Mouse (Mus musculus) cerebellum, adult 11 months (tissue): ENCODE measurements around the gene Xndc1.

Source experiments
- DNase-seq: peaks from one replicate; pipeline ENCODE4 v3.0.0; 2022

Gene Xndc1

DNA sequence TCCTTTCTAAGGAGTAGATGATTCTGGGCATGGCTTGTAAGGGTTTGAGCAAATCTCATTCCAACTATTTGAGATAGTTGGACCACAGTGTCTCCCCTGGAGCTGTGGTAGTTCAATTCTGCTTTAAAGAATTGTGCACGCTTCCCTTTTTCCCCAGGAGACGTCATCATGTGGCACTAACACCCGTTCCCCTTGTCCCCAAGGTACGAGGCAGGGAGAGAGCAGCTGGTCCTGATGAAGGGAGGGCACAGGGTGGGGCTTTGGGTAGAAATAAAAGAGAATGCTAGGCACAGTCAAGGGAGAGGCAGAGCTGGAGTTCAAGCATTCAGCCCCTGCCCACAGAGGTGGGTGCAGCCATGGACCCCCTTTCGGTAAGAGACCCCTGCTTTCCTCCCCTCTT, 17.5 kb downstream of the Xndc1 start, which contains the start of gene Trpc2:
Trpc2 (plus strand) TSS at position 301 of the 400 bp plus-strand sequence.
- no peak for DNase-seq

DNA sequence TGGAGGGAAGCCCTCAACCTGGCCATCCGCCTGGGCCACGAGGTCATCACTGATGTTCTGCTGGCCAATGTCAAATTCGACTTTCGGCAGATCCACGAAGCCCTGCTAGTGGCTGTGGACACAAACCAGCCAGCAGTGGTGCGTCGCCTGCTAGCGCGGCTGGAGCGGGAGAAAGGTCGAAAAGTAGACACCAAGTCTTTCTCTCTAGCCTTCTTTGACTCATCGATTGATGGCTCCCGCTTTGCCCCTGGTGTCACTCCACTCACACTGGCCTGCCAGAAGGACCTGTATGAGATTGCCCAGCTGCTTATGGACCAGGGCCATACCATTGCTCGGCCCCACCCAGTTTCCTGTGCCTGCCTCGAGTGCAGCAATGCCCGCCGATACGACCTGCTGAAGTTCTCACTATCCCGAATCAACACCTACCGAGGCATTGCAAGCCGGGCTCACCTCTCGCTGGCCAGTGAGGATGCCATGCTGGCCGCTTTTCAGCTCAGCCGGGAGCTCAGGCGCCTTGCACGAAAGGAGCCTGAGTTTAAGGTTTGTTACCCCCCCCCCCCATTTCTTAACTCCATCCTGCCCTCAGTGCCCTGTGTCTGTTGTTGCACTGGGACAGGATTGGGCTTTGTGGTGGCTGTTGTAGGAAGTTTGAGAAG, 18.9 kb downstream of the Xndc1 start:
- no peak for DNase-seq

DNA sequence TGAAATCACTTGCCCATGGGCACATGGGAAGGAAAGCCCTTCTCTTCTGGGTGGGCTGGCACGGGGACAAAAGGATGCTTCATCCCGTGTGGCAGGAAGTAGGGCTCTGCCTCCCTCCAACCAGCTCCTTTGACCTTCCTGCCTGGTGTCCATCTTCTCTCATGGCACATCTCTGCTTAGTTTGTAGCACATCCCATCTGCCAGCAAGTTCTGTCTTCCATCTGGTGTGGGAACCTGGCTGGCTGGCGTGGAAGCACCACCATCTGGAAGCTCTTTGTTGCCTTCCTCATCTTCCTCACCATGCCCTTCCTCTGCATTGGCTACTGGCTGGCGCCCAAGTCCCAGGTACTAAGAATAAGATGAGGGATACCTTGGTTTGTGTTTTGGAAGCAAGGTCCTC, 22.0 kb downstream of the Xndc1 start:
- peak; percentile 17 for DNase-seq

GRCm38 (mm10) chr7:102099760-102100661, 34.7 kb downstream of the Xndc1 start:
- DNase-seq = no peak

GRCm38 (mm10) chr7:102100868-102101267, 35.6 kb downstream of the Xndc1 start:
- no peak for DNase-seq

GRCm38 (mm10) chr7:102101487-102101886, 36.2 kb downstream of the Xndc1 start, which contains the start of gene Art1:
Art1 (plus strand) TSS chr7:102101743.
- no peak for DNase-seq

DNA sequence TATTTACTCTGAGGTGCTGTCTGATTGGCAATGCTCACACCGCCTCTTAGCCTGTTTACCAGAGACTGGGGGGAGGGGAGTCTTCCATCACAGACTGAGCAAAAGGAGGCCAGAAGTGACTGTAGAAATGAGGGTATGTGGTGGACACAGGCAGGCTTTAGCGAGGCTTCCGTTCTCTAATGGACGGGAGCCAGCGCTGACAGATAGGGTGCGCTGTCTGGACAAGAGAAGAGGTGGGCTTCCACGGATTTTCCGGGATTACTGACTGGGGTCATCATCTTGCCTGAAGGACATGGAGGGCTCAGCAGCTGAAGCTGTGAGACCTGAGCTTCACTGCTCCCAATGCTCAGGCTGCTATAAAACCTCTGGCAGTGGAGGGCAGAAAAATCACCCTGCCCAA, 36.9 kb downstream of the Xndc1 start:
- no peak for DNase-seq

GRCm38 (mm10) chr7:102102696-102103095, 37.4 kb downstream of the Xndc1 start:
- no peak for DNase-seq

GRCm38 (mm10) chr7:102103555-102103954, 38.2 kb downstream of the Xndc1 start:
- no peak for DNase-seq

DNA sequence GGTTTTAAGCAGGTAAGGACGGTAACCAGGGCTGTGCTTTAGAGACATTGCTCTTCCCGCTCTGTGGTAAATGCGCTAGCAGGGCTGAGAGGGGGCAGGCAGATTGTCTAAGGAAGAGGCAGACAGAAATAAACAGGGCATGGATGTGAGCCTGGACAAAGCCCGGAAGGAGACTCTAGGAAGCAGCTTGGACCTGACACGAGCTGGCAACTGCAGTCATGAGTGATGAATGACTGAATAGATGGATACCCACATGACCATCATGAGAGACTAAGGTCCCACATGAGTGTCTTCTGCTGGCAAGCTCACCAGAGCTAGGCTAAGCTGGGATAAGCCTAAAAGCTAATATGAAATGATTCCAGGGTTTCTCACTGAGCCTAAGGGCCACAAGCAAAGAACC, 38.8 kb downstream of the Xndc1 start:
- DNase-seq = peak; percentile 29

DNA sequence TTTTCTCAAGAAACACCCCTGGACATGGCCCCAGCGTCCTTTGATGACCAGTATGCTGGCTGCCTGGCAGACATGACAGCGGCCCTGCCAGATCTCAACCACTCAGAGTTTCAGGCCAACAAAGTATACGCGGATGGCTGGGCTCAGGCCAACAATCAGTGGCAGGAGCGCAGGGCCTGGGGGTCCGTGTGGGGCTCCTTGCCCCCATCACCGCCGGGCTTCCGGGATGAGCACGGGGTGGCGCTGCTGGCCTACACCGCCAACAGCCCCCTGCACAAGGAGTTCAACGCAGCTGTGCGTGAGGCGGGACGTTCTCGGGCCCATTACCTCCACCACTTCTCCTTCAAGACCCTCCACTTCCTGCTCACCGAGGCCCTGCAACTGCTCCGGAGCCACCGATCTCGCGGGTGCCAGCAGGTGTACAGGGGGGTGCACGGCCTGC, 41.4 kb downstream of the Xndc1 start:
- no peak for DNase-seq

GRCm38 (mm10) chr7:102108206-102108605, 42.9 kb downstream of the Xndc1 start:
- no peak for DNase-seq

DNA sequence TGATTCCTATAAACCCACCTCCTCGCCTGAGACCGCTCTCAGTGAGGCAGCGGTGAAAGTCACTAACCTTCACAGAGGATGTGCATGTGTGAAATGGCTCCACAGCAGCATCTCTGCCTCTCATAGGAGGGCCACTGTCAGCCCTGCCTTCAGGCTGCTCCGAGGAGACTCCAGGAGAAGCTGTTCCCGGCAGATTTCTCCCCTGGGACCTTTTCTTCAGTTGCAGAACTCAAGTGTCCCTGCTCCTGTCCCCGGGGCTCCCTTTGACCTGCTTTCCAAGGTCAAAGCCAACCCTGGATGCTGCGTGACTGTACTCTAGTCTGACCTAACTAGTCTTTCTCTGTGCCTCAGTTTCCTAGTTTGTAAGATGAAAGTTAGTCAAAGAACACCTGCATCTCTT, 43.9 kb downstream of the Xndc1 start, which contains the start of gene Art5:
Art5 (minus strand) TSS at position 319 of the 400 bp plus-strand sequence.
- DNase-seq = no peak

GRCm38 (mm10) chr7:102109746-102110145, 44.4 kb downstream of the Xndc1 start:
- DNase-seq = no peak

DNA sequence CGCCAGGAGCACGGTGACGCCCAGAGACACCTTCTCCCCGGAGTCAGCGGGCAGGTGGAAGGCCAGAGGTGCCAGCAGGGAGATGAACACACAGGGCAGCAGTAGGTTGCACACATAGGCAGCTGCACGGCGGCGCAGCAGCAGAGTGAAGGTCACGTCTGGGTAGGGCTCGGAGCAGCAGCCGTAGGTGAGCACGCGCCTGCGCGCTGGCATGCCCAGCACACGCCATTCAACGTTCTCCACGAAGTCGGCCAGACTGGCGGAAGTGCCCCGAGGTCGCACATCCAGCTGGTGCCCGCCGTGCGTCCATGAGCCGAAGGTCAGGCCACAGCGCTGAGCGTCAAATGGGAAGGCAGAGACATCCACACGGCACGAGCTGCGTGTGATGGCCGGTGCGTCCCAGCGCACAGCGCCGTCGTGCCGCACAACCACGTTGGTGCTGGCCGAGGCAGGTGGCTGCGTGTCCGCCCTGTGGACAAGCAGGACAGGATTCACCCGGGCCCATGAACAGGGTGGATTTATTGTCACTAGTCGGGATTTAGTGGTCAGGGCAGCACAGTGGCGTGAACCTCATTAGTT, 47.9 kb downstream of the Xndc1 start:
- DNase-seq = no peak

DNA sequence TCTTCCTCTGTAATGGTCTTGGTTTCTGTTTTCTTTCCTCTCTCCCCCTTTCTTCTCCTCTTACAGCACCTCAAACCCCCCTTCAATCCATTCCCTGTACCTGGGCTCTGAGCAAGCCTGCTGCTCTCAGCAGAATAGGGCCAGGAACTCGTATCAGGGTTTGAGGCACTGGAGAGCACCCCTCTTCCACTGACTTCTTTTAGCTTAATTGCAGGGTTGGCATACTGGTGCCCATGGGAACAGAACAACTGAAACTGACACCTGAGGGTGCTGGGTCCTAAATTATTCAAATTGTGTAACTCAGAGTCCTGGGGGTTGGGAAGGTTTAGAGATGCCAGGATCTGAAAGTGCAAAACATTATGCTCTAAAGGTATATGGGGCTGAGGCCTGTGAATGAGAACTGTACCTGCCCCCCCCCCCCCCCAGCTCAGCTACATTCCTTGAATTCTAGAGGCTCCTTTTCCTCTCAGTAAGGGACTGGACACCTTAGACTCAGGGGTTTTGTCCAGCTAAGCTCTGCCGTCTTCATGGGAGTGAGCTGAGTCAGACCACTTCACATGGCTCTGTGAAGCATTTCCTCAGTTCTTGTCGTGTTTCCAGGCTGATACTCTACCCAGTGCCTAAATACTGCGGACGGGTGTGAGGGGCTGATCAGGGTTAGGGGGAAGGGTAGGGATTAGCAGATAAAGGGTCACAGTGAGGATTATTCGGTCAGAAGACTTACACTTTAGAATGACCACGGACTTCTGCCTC, 51.4 kb downstream of the Xndc1 start, which contains the start of gene Chrna10:
Chrna10 (minus strand) TSS at position 250 of the 753 bp plus-strand sequence.
- no peak for DNase-seq

- no peak for DNase-seq
Observed at GRCm38 (mm10) chr7:102117382-102117781, 52.1 kb downstream of the Xndc1 start.

DNA sequence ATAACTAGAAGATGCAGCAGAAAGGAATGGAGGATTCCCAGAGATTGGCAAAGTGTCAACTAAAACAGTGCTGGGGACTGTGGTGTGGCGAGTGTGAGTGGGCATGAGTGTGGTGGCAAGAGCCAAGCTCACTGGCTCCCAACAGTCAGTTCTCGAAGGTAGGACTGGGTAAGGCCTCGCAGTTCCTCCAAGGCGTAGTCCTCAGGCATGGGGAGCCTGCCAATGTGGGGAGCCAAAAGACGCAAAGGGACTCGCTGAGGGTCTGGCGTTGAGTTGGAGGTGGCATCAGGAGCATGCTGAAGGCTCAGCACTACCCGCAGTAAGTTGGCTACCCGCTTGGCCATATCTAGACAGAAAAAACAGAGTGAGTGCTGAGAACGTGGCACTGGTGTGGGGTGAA, 55.0 kb downstream of the Xndc1 start:
- no peak for DNase-seq

GRCm38 (mm10) chr7:102132395-102132794, 67.1 kb downstream of the Xndc1 start:
- no peak for DNase-seq
